Mouse (Mus musculus) heart, embryonic 14.5 days (tissue): Measurements from ENCODE around the gene Grtp1. TPM values are rescaled to one million over a fixed set of nuclear protein-coding genes. Genes with fewer than 3 reads are reported as not detected.
A peak's percentile ranks its signal among the peaks of the same experiment; 100 is the strongest.

ENCODE experiments used
- ATAC-seq: fragments of 200-750 bp; cut with Nextera tagmentation; 2 replicates; pipeline ENCODE4 v1.8.0; 2017; ENCODE audit warnings: low read depth, moderate TSS enrichment; ENCODE audit not compliant: insufficient number of reproducible peaks, insufficient read depth, low FRiP score
- H3K27ac ChIP-seq, 2 experiments: fragments of 200-500 bp in 1 of 2; fragments of 300-500 bp in 1 of 2; sonication (generic) in 1 of 2; replicated peaks in 1 of 2; 2 replicates each; pipeline ENCODE4 v1.5.1; 2012 to 2014; ENCODE audit warnings: low read depth in 2 of 2, low read length in 2 of 2, control low read depth in 1 of 2, mild to moderate bottlenecking in 1 of 2, mixed read lengths in 1 of 2; ENCODE audit not compliant: control insufficient read depth in 1 of 2, insufficient read depth in 1 of 2
- H3K27me3 ChIP-seq: fragments of 300-500 bp; sonication (generic); 2 replicates; pipeline ENCODE4 v1.6.1; 2014; ENCODE audit warnings: mild to moderate bottlenecking, low read length, control low read depth; ENCODE audit not compliant: control insufficient read depth, insufficient read depth
- H3K36me3 ChIP-seq: fragments of 300-500 bp; sonication (generic); 2 replicates; pipeline ENCODE4 v1.6.1; 2014; ENCODE audit warnings: mild to moderate bottlenecking, control low read depth, low read length, mixed read lengths; ENCODE audit not compliant: control insufficient read depth, insufficient read depth
- H3K4me1 ChIP-seq, 2 experiments: fragments of 200-500 bp in 1 of 2; fragments of 300-500 bp in 1 of 2; sonication (generic) in 1 of 2; 2 replicates each; pipeline ENCODE4 v1.6.1; 2012 to 2014; ENCODE audit warnings: low read length in 2 of 2, control low read depth in 1 of 2, mixed read lengths in 1 of 2; ENCODE audit not compliant: control insufficient read depth in 2 of 2, insufficient read depth in 2 of 2
- H3K4me2 ChIP-seq: fragments of 300-500 bp; sonication (generic); 2 replicates; pipeline ENCODE4 v1.6.1; 2014; ENCODE audit warnings: mild to moderate bottlenecking, low read length
- H3K4me3 ChIP-seq, 2 experiments: fragments of 200-500 bp in 1 of 2; fragments of 300-500 bp in 1 of 2; sonication (generic) in 1 of 2; 2 replicates each; pipeline ENCODE4 v1.5.1; 2012 to 2014; ENCODE audit warnings: low read length in 2 of 2, mild to moderate bottlenecking in 2 of 2, control low read depth in 1 of 2, low read depth in 1 of 2, moderate library complexity in 1 of 2; ENCODE audit not compliant: control insufficient read depth in 1 of 2, insufficient read depth in 1 of 2
- H3K9ac ChIP-seq: fragments of 300-500 bp; sonication (generic); 2 replicates; pipeline ENCODE4 v1.6.1; 2014; ENCODE audit warnings: mild to moderate bottlenecking, low read length
- H3K9me3 ChIP-seq: fragments of 300-500 bp; sonication (generic); 2 replicates; pipeline ENCODE4 v1.6.1; 2016; ENCODE audit warnings: low read length, control low read depth; ENCODE audit not compliant: control insufficient read depth
- WGBS: fragments of 180-500 bp; shearing (Covaris S2); extraction: QIAGEN DNeasy Blood & Tissue Kit; methylation state at CpG from one replicate; pipeline ENCODE4 v1.1.7; 2014; 5-methylcytosine and 5-hydroxymethylcytosine counted together
- polyA plus RNA-seq: library from polyadenylated mRNA; unstranded; fragments of >200 nt; fragmentation: Nextera tagmentation; extraction: Ambion mirVana; gene quantifications from 2 replicates; pipeline ENCODE4 v1.2.1, GENCODE M21; 2014

Gene Grtp1
- 19.6 and 21.3 TPM in 2 replicates for polyA plus RNA-seq

- Histone ChIP-seq H3K4me1 (peaks cover 7 to 9% of the 10 kb centered on the region in 2 experiments), H3K27ac (peak within 1 kb of the TSS in 1 of 2 experiments; percentile 41; a peak in 1 of 4 replicates)
These were observed at the start of gene Grtp1 for GRCm38 (mm10) chr8:13200301-13201012. Grtp1 (minus strand) TSS chr8:13200620.

GRCm38 (mm10) chr8:13244343-13244880, 44.0 kb upstream of the Grtp1 start:
- peak overlapping the region; percentile 12 to 76 for H3K27ac ChIP-seq
- H3K9ac ChIP-seq, result peak overlapping the region; percentile 39; the same call in 1 of the 2 replicates
- no peak for ATAC-seq
- H3K4me3 ChIP-seq, result no peak overlapping the region
- H3K4me2 ChIP-seq, result no peak overlapping the region
- peaks cover 12 to 14% of the 10 kb centered on the region in 2 experiments for H3K4me1 ChIP-seq
- H3K36me3 ChIP-seq, result peaks cover 97% of the 10 kb centered on the region
- no peaks in the 10 kb centered on the region for H3K9me3 ChIP-seq
- H3K27me3 ChIP-seq, result no peaks in the 10 kb centered on the region
- WGBS, result 60% methylated on average over 11 of the region's 11 CpGs

More at GRCm38 (mm10) chr8:13200301-13201012, at the start of gene Grtp1:
- H3K27me3 ChIP-seq, result peaks cover 12% of the 10 kb centered on the region
- H3K4me3 ChIP-seq, result peak within 1 kb of the TSS; percentile 63 to 74
- peak within 1 kb of the TSS; percentile 82 for H3K9ac ChIP-seq
- H3K36me3 ChIP-seq, result no peaks in the 10 kb centered on the region
- H3K4me2 ChIP-seq, result peak within 1 kb of the TSS; percentile 68
- 0% methylated on average over 56 of the region's 58 CpGs for WGBS
- no peaks in the 10 kb centered on the region for H3K9me3 ChIP-seq
- ATAC-seq, result peak; percentile 69

- peak overlapping the region; percentile 69 to 76 for H3K27ac ChIP-seq
- peak overlapping the region; percentile 38; the same call in 1 of the 2 replicates for H3K9ac ChIP-seq
- no peaks in the 10 kb centered on the region for H3K27me3 ChIP-seq
- ATAC-seq, result peak; percentile 61
- peaks cover 97% of the 10 kb centered on the region for H3K36me3 ChIP-seq
- H3K4me1 ChIP-seq, result peaks cover 12% of the 10 kb centered on the region in 2 experiments
- 49% methylated on average over 10 of the region's 10 CpGs for WGBS
- no peak overlapping the region for H3K4me3 ChIP-seq
- H3K9me3 ChIP-seq, result no peaks in the 10 kb centered on the region
- H3K4me2 ChIP-seq, result no peak overlapping the region
These were observed 42.8 kb upstream of the Grtp1 start for GRCm38 (mm10) chr8:13242985-13243870.

- Histone ChIP-seq H3K36me3 (peaks cover 82% of the 10 kb centered on the region), H3K27ac (0 out of 4 replicates have a peak overlapping the region, but pooled peaks have one; percentile 10 to 26), H3K9me3 (no peaks in the 10 kb centered on the region), H3K27me3 (no peaks in the 10 kb centered on the region), H3K4me2 (no peak overlapping the region), H3K4me3 (no peak overlapping the region), H3K4me1 (peaks cover 12% of the 10 kb centered on the region in 2 experiments), H3K9ac (0 out of 2 replicates have a peak overlapping the region, but pooled peaks have one; percentile 8)
- ATAC-seq, result no peak
- WGBS, result 66% methylated on average over 7 of the region's 7 CpGs
These were observed 40.3 kb upstream of the Grtp1 start for GRCm38 (mm10) chr8:13240691-13241090.

- no peak for ATAC-seq
- WGBS, result 90% methylated on average over 9 of the region's 9 CpGs
- Histone ChIP-seq H3K9me3 (no peaks in the 10 kb centered on the region), H3K36me3 (peaks cover 82% of the 10 kb centered on the region), H3K27ac (no peak overlapping the region), H3K9ac (no peak overlapping the region), H3K4me1 (peaks cover 12% of the 10 kb centered on the region in 2 experiments), H3K4me2 (no peak overlapping the region), H3K4me3 (no peak overlapping the region), H3K27me3 (no peaks in the 10 kb centered on the region)
These were observed 39.6 kb upstream of the Grtp1 start for GRCm38 (mm10) chr8:13240055-13240454.

GRCm38 (mm10) chr8:13234803-13235202, 34.4 kb upstream of the Grtp1 start:
- H3K4me2 ChIP-seq, result no peak overlapping the region
- no peak for ATAC-seq
- H3K36me3 ChIP-seq, result peaks cover 65% of the 10 kb centered on the region
- H3K9me3 ChIP-seq, result no peaks in the 10 kb centered on the region
- no peak overlapping the region for H3K27ac ChIP-seq
- H3K9ac ChIP-seq, result no peak overlapping the region
- no peak overlapping the region for H3K4me3 ChIP-seq
- no peaks in the 10 kb centered on the region for H3K27me3 ChIP-seq
- H3K4me1 ChIP-seq, result peaks cover 10 to 12% of the 10 kb centered on the region in 2 experiments
- 82% methylated on average over 13 of the region's 13 CpGs for WGBS

GRCm38 (mm10) chr8:13230471-13230870, 30.1 kb upstream of the Grtp1 start:
- peak overlapping the region; percentile 24 to 86; a peak in 3 of 4 replicates for H3K27ac ChIP-seq
- peaks cover 40% of the 10 kb centered on the region for H3K36me3 ChIP-seq
- H3K4me3 ChIP-seq, result no peak overlapping the region
- no peaks in the 10 kb centered on the region for H3K9me3 ChIP-seq
- peak overlapping the region; percentile 27 for H3K9ac ChIP-seq
- no peak for ATAC-seq
- no peak overlapping the region for H3K4me2 ChIP-seq
- H3K4me1 ChIP-seq, result peaks cover 48 to 50% of the 10 kb centered on the region in 2 experiments
- no peaks in the 10 kb centered on the region for H3K27me3 ChIP-seq
- 43% methylated on average over 4 of the region's 4 CpGs for WGBS
